Mouse (Mus musculus) midbrain, embryonic 14.5 days (tissue): ENCODE data around the gene Psmc1. TPM values are rescaled to one million over a fixed set of nuclear protein-coding genes. Genes with fewer than 3 reads are reported as not detected.

ENCODE experiments used
- polyA plus RNA-seq: library from polyadenylated mRNA; unstranded; fragments of >200 nt; fragmentation: Nextera tagmentation; extraction: Ambion mirVana; gene quantifications from 2 replicates; pipeline ENCODE4 v1.2.1, GENCODE M21; 2014

Psmc1 gene
- polyA plus RNA-seq, 1 experiment from 2014 or later, result 284 TPM

Other genes starting within 250 kb of the Psmc1 start
- 5.4 and 6.5 TPM in 2 replicates for gene Efcab11, start 225.7 kb upstream of the Psmc1 start, polyA plus RNA-seq
- 47.7 and 62.1 TPM in 2 replicates for gene Tdp1, start 225.6 kb upstream of the Psmc1 start, polyA plus RNA-seq
- gene Kcnk13, start 145.7 kb upstream of the Psmc1 start, polyA plus RNA-seq, result 0.24 and 0.79 TPM in 2 replicates
- gene Nrde2, start 49.5 kb downstream of the Psmc1 start, polyA plus RNA-seq, result 11.3 and 14.1 TPM in 2 replicates
- 2,581 and 2,856 TPM in 2 replicates for gene Calm1, start 89.3 kb downstream of the Psmc1 start, polyA plus RNA-seq